Mouse (Mus musculus): ENCODE results near the gene Daw1.

DNA sequence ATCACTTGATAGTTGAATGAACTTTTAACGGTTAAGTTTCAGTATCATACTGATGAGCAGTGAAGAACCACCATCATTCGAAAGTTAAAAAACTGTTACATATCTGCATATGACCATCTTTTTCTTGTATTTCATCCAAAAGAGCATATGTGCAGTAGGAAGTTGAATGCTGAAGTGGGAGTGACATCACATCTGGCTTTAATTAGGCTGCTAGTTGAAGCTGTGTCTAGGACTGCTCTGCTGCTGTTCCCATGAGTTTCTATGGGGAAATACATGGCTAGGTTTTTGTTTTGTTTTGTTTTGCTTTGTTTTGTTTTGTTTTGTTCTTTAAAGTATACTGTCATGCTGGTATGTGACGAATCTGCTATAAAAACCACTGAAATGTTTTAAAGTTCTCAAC lies 9.6 kb downstream of the Daw1 start:
- no peak for TF ChIP-seq CTCF (IDR thresholded peaks at IDR 0.05; ENCODE audit: low read depth)
- TF ChIP-seq EP300 (IDR thresholded peaks at IDR 0.05; ENCODE audit: low read depth) = no peak
